Mouse (Mus musculus): ENCODE data around the gene Gm49450.
"Not testable (repeated sequence)": the region's sequence is repeated elsewhere in the genome, so short reads cannot be mapped to it uniquely, and the experiment has no call there.

Gm49450 gene

DNA sequence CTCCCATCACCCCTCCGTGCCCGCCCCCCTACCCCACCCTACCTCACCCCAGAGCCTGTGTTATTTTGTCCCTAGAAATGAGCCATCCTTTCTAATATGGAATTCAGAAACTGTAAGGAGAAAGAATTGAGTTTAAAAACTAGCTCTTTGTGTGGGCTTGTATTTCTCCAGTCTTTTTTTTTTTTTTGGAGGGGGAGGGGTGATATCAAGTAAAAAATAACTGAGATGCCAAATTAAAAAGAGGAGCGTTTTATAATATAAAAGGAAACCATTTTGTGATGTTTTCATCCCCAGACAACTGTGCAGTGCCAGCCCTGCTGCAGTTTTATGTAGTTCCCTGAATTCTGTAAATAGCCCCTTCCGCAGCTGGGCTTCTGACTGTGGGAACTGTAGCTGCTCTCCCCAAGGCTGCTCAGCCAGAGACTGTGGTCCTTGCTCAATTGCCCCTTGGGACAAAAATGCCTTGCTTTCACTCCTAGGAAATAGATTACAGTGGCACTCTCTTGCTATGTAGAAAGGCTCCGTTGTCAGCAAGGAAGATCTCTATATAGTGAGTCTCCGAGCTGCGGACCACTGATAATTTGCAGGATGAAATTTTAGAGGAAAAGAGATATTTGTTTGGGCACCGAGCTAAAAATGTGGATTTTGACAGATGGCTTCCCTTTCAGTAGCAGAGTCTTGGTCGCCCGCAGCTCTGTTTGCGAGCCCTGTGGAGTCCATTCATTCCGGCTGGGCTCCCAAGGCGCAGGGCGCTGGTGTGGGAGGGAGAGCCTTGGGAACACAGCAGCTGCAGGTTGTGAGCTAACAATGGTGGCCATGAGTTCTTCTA, 1.3 kb upstream of the Gm49450 start:
- DNase-seq, result peak; percentile 63

- peak; percentile 74 for DNase-seq
Observed at GRCm38 (mm10) chr15:98952751-98953400, 475 bp downstream of the Gm49450 start.

DNA sequence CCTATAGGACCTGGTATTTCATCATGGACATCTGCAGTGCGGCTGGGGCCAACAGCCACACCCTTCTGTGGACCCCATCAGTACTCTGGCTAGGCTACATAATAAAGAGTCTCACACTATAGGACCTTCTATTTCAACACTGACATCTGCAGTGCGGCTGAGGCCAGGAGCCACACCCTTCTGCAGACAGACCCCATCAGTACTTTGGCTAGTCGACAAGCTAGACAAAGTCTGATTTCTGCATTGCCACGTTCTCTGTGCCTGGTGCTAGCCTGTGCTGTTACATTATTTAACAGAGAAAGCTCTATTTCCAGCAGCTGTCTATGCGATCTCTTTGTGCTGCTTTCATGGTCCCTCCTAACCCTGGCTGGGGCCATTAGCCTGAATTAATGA, 1.3 kb downstream of the Gm49450 start:
- peak; percentile 64 for DNase-seq

DNA sequence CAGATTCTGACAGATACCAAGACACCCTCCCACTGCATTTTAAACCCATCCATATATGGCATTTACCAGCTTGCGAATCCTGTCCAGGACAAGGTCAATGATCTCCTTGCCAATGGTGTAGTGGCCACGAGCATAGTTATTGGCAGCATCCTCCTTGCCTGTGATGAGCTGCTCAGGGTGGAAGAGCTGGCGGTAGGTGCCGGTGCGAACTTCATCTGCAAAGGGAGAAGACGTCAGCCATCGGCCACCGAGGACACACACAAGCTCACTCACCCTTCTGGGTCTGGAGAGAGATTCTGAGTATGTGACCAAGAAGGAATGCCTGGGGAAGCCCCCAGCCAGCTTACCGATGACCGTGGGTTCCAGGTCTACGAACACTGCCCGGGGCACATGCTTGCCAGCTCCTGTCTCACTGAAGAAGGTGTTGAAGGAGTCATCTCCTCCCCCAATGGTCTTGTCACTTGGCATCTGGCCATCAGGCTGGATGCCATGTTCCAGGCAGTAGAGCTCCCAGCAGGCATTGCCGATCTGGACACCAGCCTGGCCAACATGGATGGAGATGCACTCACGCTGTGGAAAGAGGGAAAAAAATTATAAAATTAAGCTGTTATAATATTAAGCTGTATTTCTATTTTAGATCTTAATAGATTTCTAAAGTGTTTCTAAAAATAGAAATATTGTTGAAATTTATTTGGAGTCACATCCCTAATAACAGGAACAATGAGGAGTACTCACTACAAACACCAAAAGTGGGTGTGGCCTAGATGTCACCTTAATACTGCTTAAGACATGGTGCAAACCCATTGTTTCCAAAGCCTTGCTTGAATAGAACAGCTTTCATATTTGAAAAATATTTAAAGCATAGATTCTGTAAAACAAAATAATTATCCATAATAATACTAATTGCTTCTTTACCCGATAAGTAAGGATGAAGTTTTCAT, 2.0 kb downstream of the Gm49450 start:
- DNase-seq, result not testable (repeated sequence)

- no peak for DNase-seq
Observed at GRCm38 (mm10) chr15:98949607-98949892, 3.8 kb downstream of the Gm49450 start.

DNA sequence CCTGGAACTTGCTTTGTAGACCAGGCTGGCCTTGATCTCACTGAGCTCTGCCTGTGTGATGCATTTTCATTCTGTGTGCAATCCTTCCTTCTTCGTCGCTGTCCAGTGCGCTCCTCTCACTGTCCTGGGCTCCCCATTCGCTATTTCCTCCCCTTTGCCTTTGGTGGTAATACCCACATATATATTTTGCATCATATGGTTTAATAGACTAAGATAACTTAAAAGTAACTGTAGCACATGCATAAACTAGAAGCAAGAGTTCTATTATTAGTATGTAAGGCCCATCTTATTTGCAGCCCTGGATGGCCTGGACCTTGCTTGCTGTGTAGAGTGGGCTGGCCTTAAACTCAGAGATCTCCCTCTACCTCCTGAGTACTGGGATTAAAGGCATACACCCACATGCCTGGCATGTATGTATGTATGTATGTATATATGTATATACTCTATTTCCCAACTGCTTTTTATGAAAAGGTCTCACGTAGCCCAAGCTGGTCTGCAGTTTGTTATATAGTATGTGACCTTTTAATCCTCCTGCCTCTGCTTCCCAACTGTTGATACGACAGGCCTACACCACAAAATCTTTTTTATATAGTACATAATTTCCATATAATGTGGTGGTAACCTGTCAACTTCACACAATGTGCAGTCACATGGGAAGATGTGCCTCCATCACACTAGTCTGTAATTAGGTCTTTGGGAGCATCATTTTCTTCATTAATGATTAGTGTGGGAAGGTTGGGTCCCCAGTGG, 4.3 kb downstream of the Gm49450 start:
- no peak for DNase-seq

- DNase-seq, result no peak
Observed at GRCm38 (mm10) chr15:98948382-98948781, 5.0 kb downstream of the Gm49450 start.

DNA sequence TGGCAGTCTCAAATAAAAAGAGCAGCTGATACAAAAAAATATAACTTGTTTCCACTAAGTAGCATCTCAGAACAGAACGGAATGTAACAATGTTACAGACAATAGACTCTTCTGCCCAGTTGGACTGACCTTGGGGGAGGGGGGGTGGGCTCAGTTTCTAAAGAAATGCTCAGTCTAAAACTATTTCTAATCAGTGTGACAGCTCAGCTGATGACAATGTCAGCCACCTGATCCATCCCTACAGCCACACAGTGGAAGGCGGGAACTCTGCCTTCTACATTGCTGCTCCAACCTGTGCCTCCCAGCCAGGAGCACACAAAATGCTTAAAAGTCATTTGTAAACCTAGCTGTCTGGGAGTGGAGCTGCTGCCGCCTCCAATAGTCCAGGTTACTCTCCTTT, 5.5 kb downstream of the Gm49450 start:
- no peak for DNase-seq

GRCm38 (mm10) chr15:98943133-98943532, 10.2 kb downstream of the Gm49450 start:
- DNase-seq, result no peak

- DNase-seq, result no peak
Observed at GRCm38 (mm10) chr15:98942081-98942480, 11.3 kb downstream of the Gm49450 start.

DNA sequence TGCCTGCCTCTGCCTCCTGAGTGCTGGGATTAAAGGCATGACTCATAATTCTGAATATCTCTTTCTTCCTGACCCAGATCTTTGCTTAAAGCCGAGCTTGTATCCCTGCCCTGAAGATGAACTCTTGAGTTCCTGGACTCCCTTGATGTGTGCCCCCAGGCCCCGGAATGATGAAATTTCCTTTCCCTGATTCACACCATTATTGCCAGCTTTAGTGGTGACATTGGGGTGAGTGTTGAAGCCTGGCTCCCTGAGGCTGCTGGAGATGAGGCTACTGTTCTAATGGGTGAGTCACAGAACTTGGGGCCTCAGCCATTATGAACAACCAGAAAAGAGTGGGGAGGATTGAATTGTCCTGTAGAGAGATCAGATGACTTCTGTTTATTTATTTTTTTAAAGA, 11.8 kb downstream of the Gm49450 start:
- DNase-seq, result no peak

DNA sequence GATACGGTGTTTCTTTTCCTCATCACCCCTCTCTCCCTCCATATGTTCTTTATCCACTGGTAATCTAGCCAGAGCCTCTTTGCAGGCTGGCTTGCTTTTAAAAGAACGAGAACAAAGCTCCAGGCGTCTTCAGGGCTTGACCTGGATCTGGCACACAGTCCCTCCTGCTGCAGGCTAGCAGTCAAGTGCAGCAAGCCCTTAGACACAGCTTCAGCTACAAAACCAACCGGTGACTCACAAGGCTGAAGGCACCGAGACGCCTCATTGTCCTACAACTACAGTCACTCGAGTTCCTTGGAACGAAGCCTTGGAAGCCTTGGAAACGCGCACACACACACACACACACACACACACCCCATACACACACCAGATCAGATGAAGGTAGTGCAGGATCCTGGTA, 12.5 kb downstream of the Gm49450 start:
- no peak for DNase-seq

- DNase-seq, result peak; percentile 95
Observed at GRCm38 (mm10) chr15:98934217-98934839, 19.0 kb downstream of the Gm49450 start, which contains the start of gene Tuba1b. Tuba1b (minus strand) TSS chr15:98934565.

GRCm38 (mm10) chr15:98933833-98934216, 19.5 kb downstream of the Gm49450 start:
- DNase-seq, result peak; percentile 96

DNA sequence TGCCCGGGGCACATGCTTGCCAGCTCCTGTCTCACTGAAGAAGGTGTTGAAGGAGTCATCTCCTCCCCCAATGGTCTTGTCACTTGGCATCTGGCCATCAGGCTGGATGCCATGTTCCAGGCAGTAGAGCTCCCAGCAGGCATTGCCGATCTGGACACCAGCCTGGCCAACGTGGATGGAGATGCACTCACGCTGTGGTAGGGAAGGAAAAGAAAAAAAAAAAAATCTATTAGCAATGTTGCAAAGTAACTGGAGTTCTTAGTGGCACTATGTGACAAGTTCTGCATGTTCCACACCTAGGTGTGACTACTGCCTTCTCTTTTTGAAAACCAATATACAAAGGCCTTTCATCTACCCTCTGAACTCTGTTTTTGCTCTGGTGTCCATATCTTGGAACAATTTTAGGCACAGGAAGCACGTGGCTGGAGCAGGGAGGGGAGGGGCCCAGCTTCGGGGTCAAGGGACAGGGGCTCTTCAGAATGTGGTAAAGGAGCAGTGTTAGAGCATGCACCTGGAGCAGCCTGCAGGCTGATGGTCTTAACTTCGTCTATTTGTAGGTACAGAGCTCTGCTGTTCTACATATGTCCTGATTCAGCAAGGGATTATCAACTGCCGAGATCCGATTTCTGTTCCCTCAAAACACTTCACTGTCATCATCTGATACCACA, 20.2 kb downstream of the Gm49450 start:
- not testable (repeated sequence) for DNase-seq

GRCm38 (mm10) chr15:98930998-98931397, 22.4 kb downstream of the Gm49450 start:
- DNase-seq, result no peak

DNA sequence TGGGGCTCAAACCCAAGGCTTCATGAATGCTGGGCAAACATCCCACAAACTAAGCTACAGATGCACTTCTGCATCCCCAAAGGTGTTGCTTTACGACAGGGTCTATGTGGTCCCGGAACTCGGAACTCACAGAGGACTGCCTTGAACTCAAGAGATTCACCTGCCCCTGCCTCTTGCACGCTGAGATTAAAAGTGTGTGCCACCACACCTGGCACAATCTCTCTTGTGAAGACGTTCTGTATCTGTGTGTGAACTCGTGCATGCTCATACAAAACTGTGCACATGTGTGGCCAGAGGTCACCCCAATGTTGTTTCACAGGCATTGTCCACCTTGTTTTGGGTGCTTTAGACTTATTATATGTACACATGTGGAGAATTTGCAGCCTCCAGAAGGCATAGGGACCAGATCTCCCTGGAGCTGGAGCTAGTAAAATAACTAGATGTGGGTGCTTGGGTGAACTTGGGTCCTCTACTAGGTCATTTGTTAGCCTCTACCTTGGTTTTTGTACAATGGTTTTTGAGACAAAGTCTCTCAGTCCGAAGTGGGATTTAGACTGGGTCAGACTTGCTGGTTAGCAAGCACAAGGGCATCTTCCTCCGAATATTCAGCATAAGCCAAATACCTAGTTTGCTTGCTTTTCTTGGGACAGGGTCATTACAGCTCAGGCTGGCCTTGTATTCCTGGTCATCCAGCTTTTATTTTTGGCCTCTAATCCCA, 23.2 kb downstream of the Gm49450 start:
- DNase-seq, result no peak

GRCm38 (mm10) chr15:98928598-98929240, 24.6 kb downstream of the Gm49450 start:
- peak; percentile 53 for DNase-seq

- DNase-seq, result no peak
Observed at GRCm38 (mm10) chr15:98927566-98927965, 25.8 kb downstream of the Gm49450 start.

- DNase-seq, result no peak
Observed at GRCm38 (mm10) chr15:98924682-98925081, 28.7 kb downstream of the Gm49450 start.

All from layer of hippocampus, adult 9-11 months (tissue).